Mouse (Mus musculus) lung, embryonic 16.5 days (tissue): Measurements from ENCODE around the gene Sertad3. TPM values are rescaled to one million over a fixed set of nuclear protein-coding genes. Genes with fewer than 3 reads are reported as not detected.
A peak's percentile ranks its signal among the peaks of the same experiment; 100 is the strongest.

Experiments used
- ATAC-seq: fragments of 200-750 bp; cut with Nextera tagmentation; 2 replicates; pipeline ENCODE4 v1.8.0; 2017; ENCODE audit warnings: low read depth, mild to moderate bottlenecking, moderate library complexity
- H3K27ac ChIP-seq: fragments of 300-500 bp; sonication (generic); 2 replicates; pipeline ENCODE4 v1.5.1; 2014; ENCODE audit warnings: mild to moderate bottlenecking, control low read depth, low read length
- H3K27me3 ChIP-seq: fragments of 300-500 bp; sonication (generic); 2 replicates; pipeline ENCODE4 v1.6.1; 2014; ENCODE audit warnings: low read depth, low read length, mixed read lengths; ENCODE audit not compliant: control insufficient read depth, insufficient read depth
- H3K36me3 ChIP-seq: fragments of 300-500 bp; sonication (generic); 2 replicates; pipeline ENCODE4 v1.6.1; 2014; ENCODE audit warnings: low read length; ENCODE audit not compliant: control insufficient read depth, insufficient read depth
- H3K4me1 ChIP-seq: fragments of 300-500 bp; sonication (generic); replicated peaks from 2 replicates; pipeline ENCODE4 v1.6.1; 2014; ENCODE audit warnings: low read length, mixed read lengths; ENCODE audit not compliant: control insufficient read depth, insufficient read depth
- H3K4me2 ChIP-seq: fragments of 300-500 bp; sonication (generic); 2 replicates; pipeline ENCODE4 v1.6.1; 2014; ENCODE audit warnings: low read depth, low read length, control low read depth
- H3K4me3 ChIP-seq: fragments of 300-500 bp; sonication (generic); 2 replicates; pipeline ENCODE4 v1.5.1; 2014; ENCODE audit warnings: mild to moderate bottlenecking, low read length, control low read depth
- H3K9ac ChIP-seq: fragments of 300-500 bp; sonication (generic); 2 replicates; pipeline ENCODE4 v1.6.1; 2014; ENCODE audit warnings: low read length, control low read depth
- H3K9me3 ChIP-seq: fragments of 300-500 bp; sonication (generic); 2 replicates; pipeline ENCODE4 v1.6.1; 2016; ENCODE audit warnings: low read length; ENCODE audit not compliant: control insufficient read depth
- WGBS: fragments of 180-500 bp; shearing (Covaris S2); extraction: QIAGEN DNeasy Blood & Tissue Kit; methylation state at CpG from one replicate; pipeline ENCODE4 v1.1.7; 2014; 5-methylcytosine and 5-hydroxymethylcytosine counted together
- polyA plus RNA-seq: library from polyadenylated mRNA; unstranded; fragments of >200 nt; fragmentation: Nextera tagmentation; extraction: Ambion mirVana; gene quantifications from 2 replicates; pipeline ENCODE4 v1.2.1, GENCODE M21; 2015

The Sertad3 gene
- polyA plus RNA-seq: 28.4 and 30.7 TPM in 2 replicates

DNA sequence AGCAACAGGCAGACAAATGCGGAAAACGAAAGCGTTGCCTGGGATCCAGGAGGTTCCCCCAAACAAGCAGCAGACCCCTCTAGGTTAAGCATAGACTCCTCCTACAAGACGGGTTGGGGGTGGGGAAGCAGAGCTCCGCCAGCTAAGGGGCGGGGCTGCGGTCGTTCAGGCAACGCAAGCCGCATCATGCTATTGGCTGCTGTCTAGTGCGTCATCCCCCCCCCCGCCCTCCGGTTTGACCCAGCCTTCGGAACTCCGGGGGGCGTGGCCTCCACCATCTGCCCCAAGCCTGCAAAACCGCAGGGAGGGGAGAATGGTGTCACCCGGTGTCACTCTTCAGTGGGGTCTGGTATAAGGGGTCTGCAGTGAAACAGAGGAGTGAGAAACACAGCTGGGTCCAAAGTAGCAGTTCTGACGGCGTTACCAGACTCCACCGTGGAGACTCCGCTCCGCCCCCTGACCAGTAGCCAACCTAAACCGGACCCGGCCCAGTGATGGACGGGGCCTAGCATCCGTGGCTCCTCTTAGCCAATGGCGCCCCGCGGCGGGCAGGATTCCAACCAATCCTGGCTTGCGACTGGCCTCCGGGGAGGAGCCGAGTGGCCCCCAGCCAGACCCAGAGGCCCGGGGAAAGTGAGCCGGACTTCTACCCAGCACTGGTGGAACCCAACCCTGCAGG lies at the start of gene Sertad3:
Gene Sertad3 (plus strand): TSS at position 613 of the 679 bp plus-strand sequence.
- 0% methylated on average over 36 of the region's 36 CpGs for WGBS
- peaks cover 14% of the 10 kb centered on the region for H3K4me1 ChIP-seq
- peak within 1 kb of the TSS; percentile 62 for H3K4me3 ChIP-seq
- peak within 1 kb of the TSS; percentile 92 for H3K27ac ChIP-seq
- ATAC-seq: peak; percentile 93
- H3K9me3 ChIP-seq: no peaks in the 10 kb centered on the region
- peaks cover 8% of the 10 kb centered on the region; the same call in 1 of the 2 replicates for H3K36me3 ChIP-seq
- H3K9ac ChIP-seq: peak within 1 kb of the TSS; percentile 65
- H3K27me3 ChIP-seq: no peaks in the 10 kb centered on the region
- peak within 1 kb of the TSS; percentile 57 for H3K4me2 ChIP-seq

DNA sequence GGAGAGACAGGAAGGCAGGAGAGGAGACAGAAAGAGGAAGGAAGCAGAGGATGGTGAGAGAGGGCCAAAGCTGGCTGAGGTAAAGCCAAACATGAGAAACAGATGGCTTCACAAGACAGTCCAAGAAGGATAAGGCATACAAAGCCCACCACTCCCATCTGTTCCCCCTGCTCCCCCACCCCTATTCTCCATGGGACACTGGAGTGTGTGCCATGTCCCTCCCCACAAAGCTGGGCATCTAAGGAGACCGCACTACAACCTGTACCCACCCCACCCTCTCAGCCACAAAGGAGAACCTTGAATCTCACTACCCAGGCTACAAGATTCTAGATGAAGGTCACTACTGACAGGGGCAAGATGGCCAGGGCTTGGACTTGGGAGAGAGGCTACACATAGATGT lies 46.2 kb upstream of the Sertad3 start:
- no peak overlapping the region for H3K4me3 ChIP-seq
- no peaks in the 10 kb centered on the region for H3K36me3 ChIP-seq
- no peak overlapping the region for H3K4me2 ChIP-seq
- H3K27ac ChIP-seq: no peak overlapping the region
- whole genome bisulfite sequencing: 83% methylated on average over 1 of the region's 1 CpGs
- no peaks in the 10 kb centered on the region for H3K27me3 ChIP-seq
- no peak overlapping the region for H3K9ac ChIP-seq
- H3K4me1 ChIP-seq: no peaks in the 10 kb centered on the region
- H3K9me3 ChIP-seq: peaks cover 2% of the 10 kb centered on the region; the same call in 1 of the 2 replicates
- no peak for ATAC-seq

DNA sequence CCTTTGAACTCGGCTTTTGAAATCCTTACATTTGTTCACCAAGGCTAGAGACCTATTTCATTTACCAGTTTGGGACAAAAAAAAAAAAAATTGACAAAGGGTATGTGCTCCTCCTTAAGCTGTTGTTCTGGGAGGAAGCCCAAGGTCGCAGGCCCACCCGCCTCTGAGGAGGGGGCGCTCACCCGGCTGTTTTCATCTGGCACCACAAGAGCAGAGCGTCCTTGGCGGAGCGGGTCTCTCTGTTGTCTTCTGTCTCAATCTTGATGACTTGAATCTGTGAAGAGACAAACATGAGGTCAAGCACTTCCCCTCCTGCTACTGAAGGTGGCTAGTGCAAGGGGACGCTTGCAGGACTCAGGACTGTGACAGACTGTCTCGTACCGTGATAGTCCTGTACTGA lies 45.6 kb upstream of the Sertad3 start:
- Histone ChIP-seq H3K36me3 (no peaks in the 10 kb centered on the region), H3K4me3 (no peak overlapping the region), H3K9me3 (peaks cover 2% of the 10 kb centered on the region; the same call in 1 of the 2 replicates), H3K27ac (no peak overlapping the region), H3K27me3 (peaks cover 2% of the 10 kb centered on the region; the same call in 1 of the 2 replicates), H3K9ac (no peak overlapping the region), H3K4me1 (no peaks in the 10 kb centered on the region), H3K4me2 (no peak overlapping the region)
- no peak for ATAC-seq
- WGBS: 76% methylated on average over 11 of the region's 11 CpGs

DNA sequence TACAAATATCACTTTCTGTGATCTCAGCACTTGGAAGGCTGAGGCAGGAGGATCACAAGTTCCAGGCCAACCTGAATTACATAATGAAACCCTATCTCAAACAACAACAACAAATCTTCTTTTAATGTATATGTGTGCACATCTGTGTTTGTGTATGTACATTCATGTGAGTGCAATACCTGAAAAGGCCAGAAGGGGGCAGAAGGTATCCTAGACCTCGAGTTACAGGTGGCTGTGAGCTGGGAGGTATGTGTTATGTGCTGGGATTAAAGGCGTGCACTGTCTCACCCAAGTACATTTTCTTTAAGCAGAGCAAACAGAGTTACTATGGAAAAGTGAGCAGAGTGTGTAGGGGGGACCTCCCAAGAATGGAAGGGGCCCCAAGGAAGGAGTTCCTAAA lies 44.4 kb upstream of the Sertad3 start:
- no peak for ATAC-seq
- H3K27me3 ChIP-seq: peaks cover 8% of the 10 kb centered on the region
- H3K9me3 ChIP-seq: peaks cover 2% of the 10 kb centered on the region; the same call in 1 of the 2 replicates
- H3K9ac ChIP-seq: no peak overlapping the region
- 0 out of 2 replicates have a peak, but pooled peaks cover 4% of the 10 kb centered on the region for H3K4me1 ChIP-seq
- H3K4me2 ChIP-seq: no peak overlapping the region
- H3K27ac ChIP-seq: no peak overlapping the region
- no peak overlapping the region for H3K4me3 ChIP-seq
- H3K36me3 ChIP-seq: no peaks in the 10 kb centered on the region
- WGBS: 52% methylated on average over 2 of the region's 2 CpGs

DNA sequence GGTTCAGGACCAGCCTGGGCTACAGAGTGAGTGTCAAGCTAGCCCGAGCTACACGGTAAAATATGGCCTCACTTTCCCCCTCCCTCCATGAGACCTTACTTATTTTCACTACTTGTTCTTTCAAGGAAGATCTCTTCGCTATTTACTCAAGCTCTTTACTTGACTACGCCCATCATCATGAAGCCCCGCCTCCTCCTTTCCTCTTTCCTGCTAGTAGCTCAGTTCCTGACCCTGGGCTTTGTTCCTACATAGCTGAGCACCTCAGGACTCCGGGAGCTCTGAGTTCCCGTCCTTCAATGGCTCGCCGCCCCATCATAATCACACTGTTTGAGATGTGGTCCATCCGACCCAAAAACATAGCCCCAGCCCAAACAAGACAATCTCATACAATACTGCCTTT lies 40.2 kb upstream of the Sertad3 start:
- peaks cover 2% of the 10 kb centered on the region; the same call in 1 of the 2 replicates for H3K9me3 ChIP-seq
- peaks cover 14% of the 10 kb centered on the region for H3K27me3 ChIP-seq
- no peak for ATAC-seq
- no peak overlapping the region for H3K9ac ChIP-seq
- no peak overlapping the region for H3K4me3 ChIP-seq
- no peak overlapping the region for H3K4me2 ChIP-seq
- no peak overlapping the region for H3K27ac ChIP-seq
- 0 out of 2 replicates have a peak, but pooled peaks cover 4% of the 10 kb centered on the region for H3K4me1 ChIP-seq
- WGBS: 26% methylated on average over 10 of the region's 10 CpGs
- no peaks in the 10 kb centered on the region for H3K36me3 ChIP-seq

DNA sequence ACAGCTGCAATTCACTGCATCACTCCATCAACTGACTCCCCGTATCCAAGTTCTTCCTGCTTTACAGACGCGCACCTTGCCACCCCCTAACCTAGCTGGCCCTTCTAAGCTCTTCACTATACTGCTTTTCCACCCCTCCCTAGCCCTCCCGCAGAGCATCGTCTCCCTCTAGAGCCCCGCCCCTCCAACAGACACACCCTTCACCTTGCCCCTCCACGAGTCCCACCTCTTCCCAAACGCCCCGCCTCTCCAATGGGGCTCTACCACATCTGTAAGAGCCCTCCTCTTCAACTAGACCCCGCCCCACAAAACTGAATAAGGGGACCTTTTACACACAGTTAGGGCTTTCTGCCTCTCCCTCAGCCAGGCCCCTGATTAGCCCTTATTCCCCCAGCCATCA lies 39.8 kb upstream of the Sertad3 start:
- H3K27me3 ChIP-seq: peaks cover 14% of the 10 kb centered on the region
- no peak overlapping the region for H3K27ac ChIP-seq
- no peak overlapping the region for H3K4me2 ChIP-seq
- 0 out of 2 replicates have a peak, but pooled peaks cover 4% of the 10 kb centered on the region for H3K4me1 ChIP-seq
- no peak overlapping the region for H3K9ac ChIP-seq
- ATAC-seq: no peak
- no peaks in the 10 kb centered on the region for H3K36me3 ChIP-seq
- H3K4me3 ChIP-seq: no peak overlapping the region
- peaks cover 2% of the 10 kb centered on the region; the same call in 1 of the 2 replicates for H3K9me3 ChIP-seq
- WGBS: 10% methylated on average over 10 of the region's 10 CpGs

DNA sequence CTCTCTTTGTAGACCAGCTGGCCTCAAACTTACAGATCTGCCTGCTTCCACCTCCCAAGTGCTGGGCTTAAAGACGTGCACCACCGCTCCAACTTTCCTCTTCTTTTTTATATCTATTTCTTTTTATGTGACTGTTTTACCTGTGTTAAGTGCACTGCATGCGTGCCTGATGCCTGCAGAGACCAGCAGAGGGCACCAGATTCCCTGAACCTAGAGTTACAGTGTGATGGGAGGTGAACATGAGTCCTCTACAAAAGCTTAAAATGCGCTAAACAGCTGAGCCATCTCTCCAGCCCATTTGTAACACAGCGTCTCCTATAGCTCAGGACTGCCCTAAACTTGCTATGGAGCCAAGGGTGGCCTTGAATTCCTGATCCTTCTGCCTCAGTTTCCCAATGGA lies 36.0 kb upstream of the Sertad3 start:
- Histone ChIP-seq H3K9me3 (no peaks in the 10 kb centered on the region), H3K36me3 (no peaks in the 10 kb centered on the region), H3K4me1 (0 out of 2 replicates have a peak, but pooled peaks cover 4% of the 10 kb centered on the region), H3K27me3 (peaks cover 14% of the 10 kb centered on the region), H3K4me3 (no peak overlapping the region), H3K9ac (no peak overlapping the region), H3K4me2 (no peak overlapping the region), H3K27ac (no peak overlapping the region)
- no peak for ATAC-seq
- WGBS: 63% methylated on average over 5 of the region's 5 CpGs

DNA sequence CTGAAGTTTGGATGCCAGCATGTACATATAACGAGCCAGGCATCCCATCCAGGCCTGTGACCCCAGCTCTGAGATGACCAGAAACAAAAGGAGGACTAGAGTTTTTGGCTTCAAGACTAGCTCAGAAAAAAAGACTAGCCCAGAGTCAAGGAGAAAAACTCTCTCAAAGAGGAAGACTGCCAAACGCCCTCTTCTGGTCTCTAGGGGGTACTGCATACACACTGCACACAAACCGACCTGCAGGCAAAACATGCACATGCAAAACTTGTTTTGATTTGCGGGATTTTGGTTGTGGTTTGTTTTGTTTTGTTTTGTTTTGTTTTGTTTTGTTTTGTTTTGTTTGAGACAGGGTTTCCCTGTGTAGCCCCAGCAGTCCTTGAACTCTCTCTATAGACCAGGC lies 33.6 kb upstream of the Sertad3 start:
- Histone ChIP-seq H3K4me1 (no peaks in the 10 kb centered on the region), H3K27ac (no peak overlapping the region), H3K9ac (no peak overlapping the region), H3K36me3 (no peaks in the 10 kb centered on the region), H3K4me2 (no peak overlapping the region), H3K27me3 (peaks cover 7% of the 10 kb centered on the region), H3K9me3 (no peaks in the 10 kb centered on the region), H3K4me3 (no peak overlapping the region)
- ATAC-seq: no peak
- WGBS: 72% methylated on average over 4 of the region's 4 CpGs

DNA sequence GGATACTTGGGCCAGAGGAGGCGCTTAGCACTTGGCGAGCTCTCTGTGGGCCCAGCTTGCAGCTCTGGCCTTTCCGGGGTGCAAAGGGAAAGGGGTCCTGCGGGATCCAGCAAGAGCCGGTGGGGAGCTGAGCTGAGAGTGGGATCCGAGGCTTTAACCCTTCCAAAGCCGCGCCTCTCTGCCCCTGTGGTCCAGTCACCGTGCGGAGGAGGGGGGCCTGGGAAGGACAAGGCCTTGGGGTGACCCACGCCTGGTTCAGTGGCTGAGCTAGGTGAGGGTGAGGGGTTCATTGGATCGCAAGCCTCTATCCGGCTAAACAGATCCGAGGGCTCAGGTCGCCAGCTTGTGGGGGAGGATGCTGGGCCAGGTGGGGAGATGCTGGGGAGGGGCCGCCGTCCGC lies 27.5 kb upstream of the Sertad3 start:
- ATAC-seq: no peak
- Histone ChIP-seq H3K4me2 (peak overlapping the region; percentile 95), H3K9me3 (no peaks in the 10 kb centered on the region), H3K27ac (no peak overlapping the region), H3K4me3 (peak overlapping the region; percentile 54), H3K36me3 (no peaks in the 10 kb centered on the region), H3K9ac (peak overlapping the region; percentile 66), H3K4me1 (peaks cover 17% of the 10 kb centered on the region), H3K27me3 (peaks cover 22% of the 10 kb centered on the region)
- 5% methylated on average over 18 of the region's 18 CpGs for whole genome bisulfite sequencing
